Mouse (Mus musculus): ENCODE data around the gene Rnf157. TPM values are rescaled to one million over a fixed set of nuclear protein-coding genes. Genes with fewer than 3 reads are reported as not detected.
"Not testable (repeated sequence)": the region's sequence is repeated elsewhere in the genome, so short reads cannot be mapped to it uniquely, and the experiment has no call there.

Rnf157 gene
- total RNA-seq, 2 experiments from 2014 or later, result 5.8 to 6.1 TPM

DNA sequence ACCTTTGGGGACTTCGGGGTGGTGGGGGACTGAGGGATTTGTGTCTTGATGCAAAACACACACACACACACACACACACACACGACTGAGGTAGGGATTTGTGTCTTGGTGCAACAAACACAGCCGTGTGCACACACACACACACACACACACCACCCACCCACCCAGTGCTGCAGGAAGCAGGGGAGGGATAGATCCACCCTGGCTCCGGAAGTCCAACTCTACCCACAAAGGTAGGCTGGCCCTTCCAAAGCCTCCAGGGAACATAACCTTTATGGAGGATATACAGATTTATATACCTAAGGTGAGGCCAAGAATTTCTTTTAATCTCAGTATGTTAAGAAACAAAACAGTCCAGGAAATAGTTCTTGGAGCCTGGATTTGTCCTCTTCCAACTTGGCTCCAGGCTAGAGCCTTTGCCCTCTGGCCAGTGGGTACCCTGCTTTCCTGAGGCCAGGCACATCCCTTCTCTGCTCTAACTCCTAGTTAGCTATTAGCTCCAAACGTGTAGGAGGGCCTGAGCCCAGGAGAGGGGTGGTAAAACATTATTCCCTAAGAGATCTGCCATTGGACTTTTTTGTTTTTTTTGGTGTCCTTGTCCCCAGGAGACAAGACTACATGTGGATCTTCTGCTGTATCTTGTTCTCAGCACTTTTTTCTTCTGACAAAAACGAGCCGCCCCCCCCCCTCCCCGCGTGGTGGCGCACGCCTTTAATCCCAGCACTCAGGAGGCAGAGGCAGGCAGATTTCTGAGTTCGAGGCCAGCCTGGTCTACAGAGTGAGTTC is 22.3 kb upstream of the Rnf157 start:
- intact Hi-C loops (cut with DNase I), result no loop called here
- no peak for DNase-seq

DNA sequence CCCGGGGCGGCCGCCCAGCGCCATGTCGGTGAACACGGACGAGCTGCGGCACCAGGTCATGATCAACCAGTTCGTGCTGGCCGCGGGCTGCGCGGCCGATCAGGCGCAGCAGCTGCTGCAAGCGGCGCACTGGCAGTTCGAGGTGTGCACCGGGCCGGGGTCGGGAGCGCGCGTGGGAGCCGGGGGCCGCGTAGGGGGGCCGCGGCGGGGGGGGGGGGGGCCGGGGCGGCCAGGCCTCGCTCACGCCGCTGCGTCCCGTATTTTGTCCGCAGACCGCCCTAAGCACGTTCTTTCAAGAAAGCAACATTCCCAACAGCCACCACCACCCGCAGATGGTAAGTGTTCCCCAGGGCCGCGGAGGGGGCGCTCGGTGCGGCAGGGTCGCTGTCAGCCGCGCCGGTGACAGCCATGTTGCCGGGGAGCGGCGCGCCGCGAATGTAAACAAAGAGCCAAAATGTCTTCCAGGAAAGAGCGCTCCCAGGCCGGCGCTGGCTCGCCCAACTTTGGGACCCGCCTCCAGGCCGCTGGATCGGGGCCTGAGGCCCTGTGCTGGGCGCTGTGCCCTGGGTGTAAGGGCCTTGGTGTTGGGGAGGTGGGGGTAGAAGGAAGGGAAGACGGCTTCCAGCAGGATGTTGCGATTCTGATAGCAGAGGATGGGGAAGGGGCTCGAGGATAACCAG is 21.6 kb upstream of the Rnf157 start:
- intact Hi-C loops (cut with DNase I), result no loop called here

DNA sequence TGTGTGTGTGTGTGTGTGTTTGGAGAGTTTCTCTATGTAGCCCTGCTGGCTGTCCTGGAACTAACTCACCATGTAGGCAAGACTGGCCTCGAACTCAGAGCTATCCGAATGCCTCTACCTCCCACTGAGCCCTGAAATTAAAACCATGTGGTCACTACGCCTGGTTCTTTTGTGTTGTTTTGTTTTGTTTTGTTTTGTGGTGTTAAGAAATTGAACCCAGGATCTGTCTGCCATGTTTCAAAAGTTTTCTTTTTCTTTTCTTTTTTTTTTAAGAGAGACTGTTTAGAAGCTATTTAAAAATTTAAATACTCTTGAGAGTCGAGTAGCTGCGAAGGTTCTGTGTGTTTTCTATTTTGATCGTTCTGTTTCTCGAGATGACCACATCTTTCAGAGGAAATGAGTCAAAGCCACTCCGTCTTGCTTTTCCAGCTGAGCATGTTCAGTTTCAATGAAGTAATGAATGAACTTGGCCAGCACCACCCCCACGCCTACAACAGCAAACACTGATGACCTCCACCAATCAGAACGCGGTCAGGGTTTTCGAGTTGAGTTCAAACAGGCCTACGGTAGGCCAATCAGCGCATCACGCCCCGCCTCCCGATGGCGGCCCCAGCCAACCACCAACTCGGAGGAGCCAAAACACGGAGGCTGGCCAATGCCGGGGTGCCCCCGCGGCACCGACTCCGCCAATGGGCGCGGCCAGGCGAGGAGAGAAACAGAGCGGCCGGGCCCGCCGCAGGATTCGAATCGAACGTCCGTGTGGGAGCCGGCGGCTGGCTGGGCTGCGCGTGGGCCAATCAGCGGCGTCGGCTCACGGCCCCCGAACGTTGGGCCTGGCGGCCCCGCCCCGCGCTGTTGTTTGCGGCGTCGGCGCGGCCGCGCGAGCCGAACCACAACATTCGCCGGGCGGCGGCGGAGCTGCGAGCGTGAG is 20.8 kb upstream of the Rnf157 start, which contains the start of gene Ubald2:
TSS of gene Ubald2 (plus strand) at position 739 of the 931 bp plus-strand sequence.
- intact Hi-C loops (cut with DNase I), result no loop called here
- peak; percentile 97 for DNase-seq

More for the DNA sequence above, 21.6 kb upstream of the Rnf157 start:
- DNase-seq, result peak; percentile 81 to 84

DNA sequence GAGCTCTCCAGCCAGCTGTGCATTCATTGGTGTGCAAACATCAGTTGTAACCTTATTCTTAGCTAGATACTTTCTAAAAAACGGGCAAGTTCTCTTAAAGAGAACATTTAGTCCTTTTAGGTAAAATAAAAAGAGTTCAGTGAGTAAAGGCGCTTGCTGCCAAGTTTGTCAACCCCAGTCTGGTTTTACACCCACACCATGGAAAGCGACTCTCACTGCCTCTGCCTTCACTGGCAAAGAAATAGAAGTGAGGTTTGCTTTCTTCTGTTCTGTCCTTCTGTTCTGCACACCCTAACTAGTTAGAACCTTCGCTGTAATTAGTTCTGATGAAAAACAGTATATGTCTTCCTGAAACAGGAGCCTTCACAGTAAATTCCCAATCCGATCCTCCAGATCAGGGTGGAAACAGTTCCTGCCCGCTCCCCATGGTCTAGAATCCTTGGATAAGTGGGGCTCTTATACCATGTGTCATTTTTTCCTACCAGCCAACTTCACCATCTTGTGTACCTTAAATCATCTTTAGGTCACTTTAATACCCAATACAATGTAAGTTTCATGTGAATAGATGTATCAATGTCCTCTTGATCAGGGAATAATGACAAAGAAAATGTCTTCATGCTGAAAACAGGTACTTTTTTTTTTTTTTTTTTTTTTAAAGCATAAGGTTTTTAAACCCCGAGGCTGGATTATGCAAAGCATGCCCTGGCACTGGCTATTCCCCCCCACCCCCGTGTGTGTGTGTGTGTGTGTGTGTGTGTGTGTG is 19.9 kb upstream of the Rnf157 start:
- intact Hi-C loops (cut with DNase I), result no loop called here
- DNase-seq, result no peak

- intact Hi-C loops (cut with DNase I), result no loop called here
- no peak for DNase-seq
These were observed 19.3 kb upstream of the Rnf157 start for GRCm38 (mm10) chr11:116432127-116432526.

DNA sequence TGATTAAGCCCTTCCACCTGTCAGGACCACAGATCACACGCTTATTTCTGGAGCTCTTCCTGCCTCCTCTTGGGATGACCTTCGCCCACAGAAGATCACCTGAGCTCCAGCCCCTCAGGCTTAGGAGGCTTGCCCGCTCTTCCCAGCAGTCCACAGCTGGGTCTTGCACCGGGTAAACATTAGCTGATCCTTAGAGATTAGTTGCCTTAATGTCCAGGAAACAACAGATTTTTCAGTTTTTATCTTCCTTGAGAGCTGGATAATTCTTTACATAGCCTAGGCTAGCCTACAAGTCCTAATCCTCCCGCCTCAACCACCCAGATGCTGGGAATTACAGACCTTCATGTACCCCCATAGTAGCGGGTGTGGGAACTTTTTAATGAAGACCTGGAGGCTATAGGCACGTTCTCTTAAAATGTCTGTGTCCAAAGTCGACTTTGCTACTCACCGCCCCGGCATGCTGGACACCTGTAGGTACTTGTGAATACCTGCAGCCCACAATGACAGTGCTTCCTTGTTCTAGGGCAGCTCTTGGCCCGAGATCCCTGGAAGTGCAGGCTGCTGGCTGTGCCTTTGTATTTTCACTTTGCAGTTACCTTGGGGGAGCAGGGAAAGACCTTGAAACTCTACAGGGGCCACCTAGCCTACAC is 18.7 kb upstream of the Rnf157 start:
- DNase-seq, result no peak
- intact Hi-C loops (cut with DNase I), result no loop called here

DNA sequence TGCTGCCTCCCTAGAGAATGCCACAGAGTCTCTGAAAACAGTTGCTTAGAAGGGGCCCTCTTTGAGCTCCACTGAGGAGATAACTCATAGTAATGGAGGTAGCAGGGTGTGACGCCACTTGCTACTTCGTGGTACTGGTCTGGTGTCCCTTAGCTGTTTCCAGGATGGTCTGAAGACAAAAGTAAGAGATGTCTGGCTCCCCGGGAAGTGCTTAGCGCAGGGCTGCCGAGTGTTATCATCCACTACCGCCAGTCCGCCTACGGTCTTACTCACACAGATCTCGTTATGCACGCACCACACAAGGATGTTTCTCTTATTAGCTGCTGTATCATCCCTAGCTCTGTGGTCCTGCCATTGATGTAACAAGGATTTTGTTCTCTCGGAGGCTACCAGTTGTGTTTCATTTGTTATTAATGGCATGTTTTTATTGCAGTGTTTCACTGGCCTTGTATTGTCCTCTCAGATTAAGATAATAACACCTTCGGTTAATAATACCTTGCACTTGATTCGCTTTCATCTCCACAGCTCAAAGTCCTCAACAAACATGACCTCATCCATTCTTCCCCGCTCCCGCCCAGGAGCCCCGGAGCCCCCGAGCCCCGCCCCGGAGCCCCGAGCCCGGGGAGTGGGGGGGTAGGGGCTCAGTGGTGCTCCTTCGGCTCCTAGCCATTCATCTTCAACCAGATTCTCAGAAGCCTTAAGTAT is 18.0 kb upstream of the Rnf157 start:
- no peak for DNase-seq
- intact Hi-C loops (cut with DNase I), result no loop called here

DNA sequence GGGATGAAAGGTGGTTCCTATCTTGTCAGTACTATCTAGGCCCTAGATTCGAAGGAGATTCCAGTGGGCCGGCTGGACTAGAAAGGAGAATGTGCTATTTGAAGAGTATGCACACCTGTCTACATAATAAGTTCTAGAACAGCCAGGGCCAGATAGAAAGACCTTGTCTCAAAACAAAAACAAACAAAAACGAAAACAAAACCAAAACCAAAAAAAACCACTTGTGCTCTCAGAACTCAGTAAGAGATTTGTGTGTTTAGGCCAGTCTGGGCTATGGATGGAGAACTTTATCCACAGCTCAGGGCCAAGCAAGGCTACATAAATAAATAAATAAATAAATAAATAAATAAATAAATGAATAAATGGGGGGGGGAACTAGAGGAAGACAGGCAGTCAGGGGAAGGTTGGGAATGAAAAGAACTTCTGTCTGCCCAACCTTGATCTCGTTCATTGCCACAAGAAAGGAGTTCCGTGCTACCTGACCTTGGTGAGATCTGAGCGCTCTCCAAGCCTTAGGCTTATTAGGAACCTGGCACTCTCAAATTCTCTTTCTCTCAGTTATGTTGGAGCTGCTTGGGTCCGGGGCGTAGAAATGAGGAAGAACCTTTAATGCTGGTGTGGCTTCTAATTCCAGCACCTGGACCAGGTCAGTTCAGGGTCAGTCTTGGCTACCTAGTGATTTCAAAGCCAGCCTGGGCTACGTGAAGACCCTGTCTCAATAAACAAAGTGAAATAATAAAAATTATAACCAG is 17.2 kb upstream of the Rnf157 start:
- intact Hi-C loops (cut with DNase I), result no loop called here
- no peak for DNase-seq

GRCm38 (mm10) chr11:116428872-116429859 is 16.3 kb upstream of the Rnf157 start:
- no peak for DNase-seq
- intact Hi-C loops (cut with DNase I), result no loop called here

DNA sequence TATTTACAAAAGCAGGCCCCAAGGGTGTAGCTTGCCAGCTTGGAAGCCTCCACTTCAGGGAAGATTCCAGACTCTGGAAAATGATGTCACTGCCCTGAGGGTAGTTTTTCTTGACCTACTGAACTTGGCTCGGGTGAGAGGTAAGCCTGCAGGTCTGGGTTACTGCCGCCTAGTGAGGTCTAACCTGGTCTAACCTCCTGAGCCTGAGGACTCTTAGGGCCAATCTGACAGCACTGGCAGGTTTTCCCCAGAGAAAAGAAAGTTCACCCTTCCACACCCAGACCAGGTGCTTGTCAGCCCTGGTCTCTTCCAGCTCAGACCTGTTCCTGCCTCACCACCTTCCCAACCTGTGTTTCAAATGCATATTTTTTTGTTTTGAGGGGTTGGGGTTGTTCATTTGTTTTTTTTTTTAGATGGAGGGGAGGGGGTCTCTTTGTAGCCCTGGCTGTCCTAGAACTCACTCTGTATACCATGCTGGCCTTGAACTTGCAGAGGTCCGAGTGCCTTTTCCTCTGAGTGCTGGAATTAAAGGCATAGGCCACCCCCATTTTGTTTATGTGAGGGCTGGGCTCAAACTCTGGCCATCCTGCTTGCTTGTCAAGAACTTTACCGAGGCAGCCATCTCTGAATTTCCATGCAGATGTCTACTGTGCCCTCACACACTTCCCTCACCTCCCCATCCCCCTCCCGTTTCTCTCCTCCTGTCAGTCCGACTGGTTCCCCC is 14.2 kb upstream of the Rnf157 start:
- intact Hi-C loops (cut with DNase I), result no loop called here
- DNase-seq, result no peak

GRCm38 (mm10) chr11:116426328-116426727 is 13.5 kb upstream of the Rnf157 start:
- intact Hi-C loops (cut with DNase I); DNase-seq: not testable (repeated sequence)

DNA sequence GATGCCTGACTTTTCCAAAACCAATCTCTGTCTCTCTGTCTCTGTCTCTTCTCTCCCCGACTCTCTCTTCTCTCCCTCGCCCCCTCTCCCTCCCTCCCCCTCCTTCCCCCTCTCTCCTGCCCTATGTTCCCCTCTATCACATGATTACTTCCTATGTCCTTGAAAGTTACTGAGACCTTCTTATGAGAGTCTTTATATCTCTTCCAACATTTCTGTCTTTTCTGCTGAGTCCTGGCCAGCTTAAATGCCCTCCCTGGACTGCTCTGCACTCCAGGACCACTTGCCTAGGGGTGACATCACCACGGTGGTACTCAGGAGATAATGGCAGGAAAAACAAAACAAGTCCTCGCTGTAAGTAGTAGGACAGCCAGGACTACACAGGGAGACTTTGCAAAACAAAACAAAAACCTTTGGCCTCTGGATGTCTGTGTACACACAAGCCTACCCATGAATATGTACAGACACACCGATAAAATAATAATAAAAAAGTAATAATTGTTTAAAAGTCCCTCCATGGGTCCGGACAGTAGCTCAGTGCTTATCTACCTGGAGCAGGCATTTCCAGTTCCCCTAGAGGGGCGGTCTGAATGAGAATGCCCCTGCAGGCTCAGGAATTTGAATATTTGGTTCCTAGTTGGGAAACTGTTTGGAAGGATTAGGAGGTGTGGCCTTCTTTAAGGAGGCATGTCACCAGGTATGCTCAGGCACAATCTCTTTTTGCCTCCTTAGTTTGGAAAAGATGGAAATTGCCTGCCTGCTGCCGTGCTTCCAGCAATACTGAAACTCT is 12.0 kb upstream of the Rnf157 start:
- no peak for DNase-seq
- intact Hi-C loops (cut with DNase I), result no loop called here

GRCm38 (mm10) chr11:116423782-116424620 is 11.2 kb upstream of the Rnf157 start:
- DNase-seq, result peak in 1 of 2 experiments; percentile 39

GRCm38 (mm10) chr11:116423214-116423613 is 10.4 kb upstream of the Rnf157 start:
- intact Hi-C loops (cut with DNase I), result no loop called here

More at GRCm38 (mm10) chr11:116423782-116424620, 11.2 kb upstream of the Rnf157 start:
- intact Hi-C loops (cut with DNase I), result no loop called here

DNA sequence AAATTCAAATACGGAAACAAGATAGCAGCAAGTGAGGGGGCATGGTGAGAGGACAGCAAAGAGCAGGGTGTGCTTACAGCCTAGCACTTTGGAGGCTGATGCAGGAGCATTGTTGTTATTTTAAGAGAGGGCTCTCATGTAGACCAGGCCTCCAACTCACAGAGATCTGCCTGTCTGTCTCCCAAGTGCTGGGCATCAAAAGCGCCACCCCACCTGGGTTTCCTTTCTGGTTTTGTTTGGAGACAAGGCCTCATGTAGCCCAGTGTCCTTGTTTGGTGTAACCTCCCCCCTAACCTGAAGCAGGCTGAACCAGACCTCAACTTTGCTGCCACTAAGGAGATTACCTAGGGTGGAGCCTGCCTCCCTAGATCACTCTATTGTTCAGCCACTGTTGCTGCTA is 9.7 kb upstream of the Rnf157 start:
- DNase-seq, result no peak
- intact Hi-C loops (cut with DNase I), result no loop called here

More at GRCm38 (mm10) chr11:116423214-116423613, 10.4 kb upstream of the Rnf157 start:
- no peak for DNase-seq

All from heart, postnatal 36 days (tissue).